Mouse (Mus musculus): ENCODE data around the gene Psmd11. TPM values are rescaled to one million over a fixed set of nuclear protein-coding genes. Genes with fewer than 3 reads are reported as not detected.

Gene Psmd11
- polyA plus RNA-seq, 1 experiment from 2014 or later = 348 TPM

GRCm38 (mm10) chr11:80515346-80515745 is 86.9 kb downstream of the Psmd11 start:
- DNase-seq (ENCODE audit: low spot score) (peak; percentile 18), ATAC-seq (replicated peaks; ENCODE audit: insufficient number of reproducible peaks, low FRiP score, low TSS enrichment, low read depth) (no peak)
- no peak overlapping the region for H3K4me3 ChIP-seq (ENCODE audit: low read depth, low read length)
- no peaks in the 10 kb centered on the region for H3K4me1 ChIP-seq (ENCODE audit: control insufficient read depth, insufficient read depth, low read length)
- no peak overlapping the region for H3K9ac ChIP-seq (replicated peaks; ENCODE audit: low read length)
- H3K9me3 ChIP-seq (replicated peaks; ENCODE audit: control insufficient read depth, low read length) = no peaks in the 10 kb centered on the region
- H3K36me3 ChIP-seq (replicated peaks; ENCODE audit: control insufficient read depth, insufficient read depth, low read depth, low read length) = no peaks in the 10 kb centered on the region
- H3K4me2 ChIP-seq (ENCODE audit: low read depth, low read length) = no peak overlapping the region
- no peaks in the 10 kb centered on the region for H3K27me3 ChIP-seq (ENCODE audit: control insufficient read depth, insufficient read depth, low read length)
- no peak overlapping the region for H3K27ac ChIP-seq (replicated peaks; ENCODE audit: low read depth, low read length)
- WGBS = 59% methylated on average over 1 of the region's 1 CpGs

- H3K4me3 ChIP-seq (ENCODE audit: low read depth, low read length) = no peak overlapping the region
- no peak overlapping the region for H3K27ac ChIP-seq (replicated peaks; ENCODE audit: low read depth, low read length)
- no peaks in the 10 kb centered on the region for H3K4me1 ChIP-seq (ENCODE audit: control insufficient read depth, insufficient read depth, low read length)
- no peak overlapping the region for H3K4me2 ChIP-seq (ENCODE audit: low read depth, low read length)
- ATAC-seq (replicated peaks; ENCODE audit: insufficient number of reproducible peaks, low FRiP score, low TSS enrichment, low read depth) = no peak
- no peaks in the 10 kb centered on the region for H3K9me3 ChIP-seq (replicated peaks; ENCODE audit: control insufficient read depth, low read length)
- DNase-seq (ENCODE audit: low spot score) = no peak
- H3K27me3 ChIP-seq (ENCODE audit: control insufficient read depth, insufficient read depth, low read length) = no peaks in the 10 kb centered on the region
- H3K9ac ChIP-seq (replicated peaks; ENCODE audit: low read length) = no peak overlapping the region
- 82% methylated on average over 8 of the region's 8 CpGs for WGBS
- H3K36me3 ChIP-seq (replicated peaks; ENCODE audit: control insufficient read depth, insufficient read depth, low read depth, low read length) = no peaks in the 10 kb centered on the region
Observed at GRCm38 (mm10) chr11:80515895-80516294, 87.5 kb downstream of the Psmd11 start.

GRCm38 (mm10) chr11:80518421-80519367 is 90.3 kb downstream of the Psmd11 start:
- H3K4me2 ChIP-seq (ENCODE audit: low read depth, low read length) = no peak overlapping the region
- no peak overlapping the region for H3K9ac ChIP-seq (replicated peaks; ENCODE audit: low read length)
- H3K4me1 ChIP-seq (ENCODE audit: control insufficient read depth, insufficient read depth, low read length) = no peaks in the 10 kb centered on the region
- ATAC-seq (replicated peaks; ENCODE audit: insufficient number of reproducible peaks, low FRiP score, low TSS enrichment, low read depth) (peak; percentile 87), DNase-seq (ENCODE audit: low spot score) (peak; percentile 67)
- H3K27me3 ChIP-seq (ENCODE audit: control insufficient read depth, insufficient read depth, low read length) = no peaks in the 10 kb centered on the region
- no peaks in the 10 kb centered on the region for H3K9me3 ChIP-seq (replicated peaks; ENCODE audit: control insufficient read depth, low read length)
- 36% methylated on average over 9 of the region's 9 CpGs for WGBS
- H3K27ac ChIP-seq (replicated peaks; ENCODE audit: low read depth, low read length) = no peak overlapping the region
- no peak overlapping the region for H3K4me3 ChIP-seq (ENCODE audit: low read depth, low read length)
- H3K36me3 ChIP-seq (replicated peaks; ENCODE audit: control insufficient read depth, insufficient read depth, low read depth, low read length) = no peaks in the 10 kb centered on the region

GRCm38 (mm10) chr11:80521148-80521547 is 92.7 kb downstream of the Psmd11 start:
- no peak for DNase-seq (ENCODE audit: low spot score)
- H3K4me1 ChIP-seq (ENCODE audit: control insufficient read depth, insufficient read depth, low read length) = no peaks in the 10 kb centered on the region
- H3K4me3 ChIP-seq (ENCODE audit: low read depth, low read length) = no peak overlapping the region
- H3K36me3 ChIP-seq (replicated peaks; ENCODE audit: control insufficient read depth, insufficient read depth, low read depth, low read length) = no peaks in the 10 kb centered on the region
- no peak overlapping the region for H3K4me2 ChIP-seq (ENCODE audit: low read depth, low read length)
- ATAC-seq (replicated peaks; ENCODE audit: insufficient number of reproducible peaks, low FRiP score, low TSS enrichment, low read depth) = no peak
- H3K9ac ChIP-seq (replicated peaks; ENCODE audit: low read length) = no peak overlapping the region
- 64% methylated on average over 2 of the region's 2 CpGs for WGBS
- H3K27ac ChIP-seq (replicated peaks; ENCODE audit: low read depth, low read length) = no peak overlapping the region
- H3K27me3 ChIP-seq (ENCODE audit: control insufficient read depth, insufficient read depth, low read length) = no peaks in the 10 kb centered on the region
- H3K9me3 ChIP-seq (replicated peaks; ENCODE audit: control insufficient read depth, low read length) = no peaks in the 10 kb centered on the region

Other genes starting within 250 kb of the Psmd11 start
- 4.5 and 6.0 TPM in 2 replicates for gene Rnf135, start 244.8 kb upstream of the Psmd11 start, polyA plus RNA-seq (2014; fragmentation: Nextera tagmentation; extraction: Ambion mirVana)
- 70.2 and 73.1 TPM in 2 replicates for gene Rhot1, start 219.6 kb upstream of the Psmd11 start, polyA plus RNA-seq (2014; fragmentation: Nextera tagmentation; extraction: Ambion mirVana)
- gene Rhbdl3, start 127.7 kb upstream of the Psmd11 start, polyA plus RNA-seq (2014; fragmentation: Nextera tagmentation; extraction: Ambion mirVana) = 3.2 and 4.0 TPM in 2 replicates
- gene 5730455P16Rik, start 50.6 kb upstream of the Psmd11 start, polyA plus RNA-seq (2014; fragmentation: Nextera tagmentation; extraction: Ambion mirVana) = 20.7 and 23.5 TPM in 2 replicates
- 370 and 383 TPM in 2 replicates for gene Zfp207, start 45.3 kb upstream of the Psmd11 start, polyA plus RNA-seq (2014; fragmentation: Nextera tagmentation; extraction: Ambion mirVana)
- 5.4 and 6.6 TPM in 2 replicates for gene Cdk5r1, start 48.4 kb downstream of the Psmd11 start, polyA plus RNA-seq (2014; fragmentation: Nextera tagmentation; extraction: Ambion mirVana)